Mouse (Mus musculus): ENCODE results near the gene Igsf9b.

Gene Igsf9b

GRCm38 (mm10) chr9:27330374-27330773, 31.4 kb downstream of the Igsf9b start:
- DNase-seq (ENCODE audit: low spot score): no peak

- DNase-seq (ENCODE audit: low spot score): no peak
Observed at GRCm38 (mm10) chr9:27331538-27331937, 32.5 kb downstream of the Igsf9b start.

GRCm38 (mm10) chr9:27334895-27335294, 35.9 kb downstream of the Igsf9b start:
- no peak for DNase-seq (ENCODE audit: low spot score)

GRCm38 (mm10) chr9:27336962-27337636, 38.1 kb downstream of the Igsf9b start:
- no peak for DNase-seq (ENCODE audit: low spot score)

GRCm38 (mm10) chr9:27339168-27339567, 40.2 kb downstream of the Igsf9b start:
- no peak for DNase-seq (ENCODE audit: low spot score)

- DNase-seq (ENCODE audit: low spot score): no peak
Observed at GRCm38 (mm10) chr9:27346541-27347269, 47.7 kb downstream of the Igsf9b start.

- DNase-seq (ENCODE audit: low spot score): no peak
Observed at GRCm38 (mm10) chr9:27353082-27353481, 54.1 kb downstream of the Igsf9b start.

GRCm38 (mm10) chr9:27357893-27358292, 58.9 kb downstream of the Igsf9b start:
- DNase-seq (ENCODE audit: low spot score): no peak

- no peak for DNase-seq (ENCODE audit: low spot score)
Observed at GRCm38 (mm10) chr9:27367231-27367630, 68.2 kb downstream of the Igsf9b start.

GRCm38 (mm10) chr9:27369108-27369507, 70.1 kb downstream of the Igsf9b start:
- DNase-seq (ENCODE audit: low spot score): no peak

GRCm38 (mm10) chr9:27375746-27376145, 76.7 kb downstream of the Igsf9b start:
- no peak for DNase-seq (ENCODE audit: low spot score)

GRCm38 (mm10) chr9:27386951-27387350, 87.9 kb downstream of the Igsf9b start:
- no peak for DNase-seq (ENCODE audit: low spot score)

GRCm38 (mm10) chr9:27396500-27396899, 97.5 kb downstream of the Igsf9b start, which contains the start of gene Spata19:
TSS of gene Spata19 (plus strand) at chr9:27396800.
- no peak for DNase-seq (ENCODE audit: low spot score)

GRCm38 (mm10) chr9:27401169-27401568, 102.2 kb downstream of the Igsf9b start:
- no peak for DNase-seq (ENCODE audit: low spot score)
